Mouse (Mus musculus) adrenal gland, postnatal 25 days (tissue): ENCODE results near the gene Slc39a11. TPM values are rescaled to one million over a fixed set of nuclear protein-coding genes. Genes with fewer than 3 reads are reported as not detected.

Experiments used
- DNase-seq: peaks from one replicate; pipeline ENCODE4 v3.0.0; 2021; ENCODE audit warnings: mixed read lengths
- total RNA-seq: library from RNA; stranded (reverse); gene quantifications from 2 replicates; pipeline ENCODE4 v1.2.3, GENCODE M21; 2021

Gene Slc39a11
- total RNA-seq, 1 experiment from 2014 or later: 26.3 TPM

DNA sequence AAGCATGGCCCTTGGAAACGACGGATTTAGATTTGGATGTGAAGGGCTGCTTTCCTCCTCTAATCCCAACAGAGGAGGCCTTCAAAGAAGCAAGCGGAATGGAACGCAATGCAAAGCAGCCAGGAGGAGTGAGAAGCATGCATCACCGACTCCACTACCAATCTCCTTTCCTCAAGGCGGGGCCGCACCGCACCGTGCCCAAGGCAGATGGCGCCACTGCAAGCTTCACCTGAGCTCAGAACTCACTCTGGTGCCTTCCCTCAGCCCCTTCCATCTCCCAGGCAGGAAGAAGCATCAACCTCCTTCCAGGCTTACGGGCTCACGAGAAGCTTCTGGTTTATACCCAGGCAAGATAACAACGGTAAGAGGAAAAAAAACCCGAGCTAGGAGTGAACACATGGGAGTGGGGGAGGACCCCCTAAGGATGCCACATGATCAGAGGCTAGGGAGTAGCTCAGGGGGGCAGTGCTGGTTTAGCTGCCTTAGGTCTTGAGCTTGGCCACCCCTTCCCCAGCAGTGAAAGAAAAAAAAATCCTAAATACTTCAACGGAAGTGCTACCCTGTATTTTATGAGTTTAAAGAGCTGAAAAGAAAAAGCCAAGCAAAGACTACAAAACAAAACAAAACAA lies 191.2 kb downstream of the Slc39a11 start:
- DNase-seq: no peak

DNA sequence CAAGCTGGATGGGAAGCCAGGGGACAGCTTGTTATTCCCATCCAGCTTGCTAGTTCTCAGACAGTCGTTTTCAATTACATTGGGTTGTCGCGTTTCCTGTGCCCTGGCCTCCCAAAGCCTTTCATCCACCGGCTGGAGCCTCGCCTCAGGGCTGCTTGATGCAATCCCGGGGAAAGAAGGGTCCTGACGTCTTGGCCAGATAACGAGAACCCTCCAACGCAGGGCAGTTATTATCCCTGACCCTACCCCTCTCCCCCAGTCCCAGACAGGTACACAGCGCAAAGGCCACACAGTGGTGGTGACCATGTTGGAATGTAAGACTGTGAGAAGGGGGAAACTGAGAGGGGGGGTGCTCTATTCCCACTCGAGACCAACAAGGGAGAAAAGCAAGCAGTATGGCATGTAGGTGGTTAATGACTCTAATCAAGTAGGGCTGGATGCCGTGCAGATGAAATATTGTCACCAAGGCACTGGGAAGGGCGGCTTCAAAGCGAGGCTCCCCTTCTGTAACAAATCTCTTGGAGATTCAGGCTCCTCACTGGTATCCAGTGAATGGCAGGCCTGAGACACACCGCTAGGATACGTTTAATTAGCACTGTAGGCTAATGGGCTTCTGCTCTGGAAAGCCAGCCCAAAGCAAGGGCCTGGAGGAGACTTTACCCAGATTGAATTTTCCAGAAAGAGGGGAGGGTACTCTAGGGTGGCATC lies 196.9 kb downstream of the Slc39a11 start:
- DNase-seq: no peak

DNA sequence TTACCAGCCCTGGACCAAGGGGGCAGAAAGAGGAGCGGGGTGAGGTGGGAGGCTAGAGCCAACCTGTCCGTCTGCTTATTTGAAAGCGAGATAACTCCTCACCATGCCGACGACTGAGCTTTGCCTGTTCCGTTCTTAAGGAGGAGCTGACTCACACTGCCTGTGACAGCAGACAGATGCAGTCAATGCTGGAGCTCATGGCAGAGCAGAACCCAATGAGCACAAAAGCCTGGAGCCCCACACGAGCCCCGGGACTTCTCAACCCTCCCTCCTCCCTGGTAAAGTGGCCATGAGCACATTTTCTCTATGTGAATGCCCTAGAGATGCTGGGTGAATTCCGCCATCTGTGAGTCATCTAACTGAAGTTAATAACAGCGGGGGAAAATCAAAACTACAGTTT lies 198.6 kb downstream of the Slc39a11 start:
- no peak for DNase-seq

DNA sequence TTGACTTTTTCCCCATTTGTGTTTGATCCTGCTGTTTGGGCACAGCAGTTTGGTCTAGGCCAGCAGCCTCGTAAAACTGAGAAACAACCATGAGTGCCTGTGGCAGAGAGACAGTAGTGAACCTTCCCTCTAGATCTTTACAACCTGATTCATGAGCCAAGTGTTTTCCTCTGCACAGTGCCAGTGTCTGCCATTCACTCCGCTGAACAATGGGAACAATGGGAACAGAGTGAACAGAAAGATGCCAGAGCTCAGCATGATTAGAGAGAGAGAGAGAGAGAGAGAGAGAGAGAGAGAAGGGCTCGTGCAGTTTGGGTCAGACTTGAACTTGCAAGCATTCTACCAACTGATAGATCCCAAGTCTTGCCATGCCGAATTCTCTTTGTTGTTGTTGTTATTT lies 199.2 kb downstream of the Slc39a11 start:
- DNase-seq: no peak

DNA sequence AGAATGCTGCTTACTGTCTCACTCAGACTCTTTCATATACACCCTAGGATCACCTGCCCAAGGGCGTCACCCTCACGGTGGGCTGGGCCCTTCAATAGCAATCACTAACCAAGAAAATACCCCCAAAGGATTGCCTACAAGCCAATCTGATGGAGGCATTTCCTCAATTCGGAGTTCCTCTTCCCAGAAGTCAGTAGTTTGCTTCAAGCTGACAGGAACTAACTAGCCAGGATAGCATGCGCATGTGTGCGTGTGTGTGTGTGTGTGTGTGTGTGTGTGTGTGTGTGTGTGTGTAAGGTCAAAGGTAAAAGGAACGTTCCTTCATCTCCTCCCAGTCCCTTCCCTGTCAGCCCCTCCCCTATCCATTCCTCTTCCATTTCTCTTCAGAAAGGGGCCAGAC lies 199.9 kb downstream of the Slc39a11 start:
- DNase-seq: no peak

DNA sequence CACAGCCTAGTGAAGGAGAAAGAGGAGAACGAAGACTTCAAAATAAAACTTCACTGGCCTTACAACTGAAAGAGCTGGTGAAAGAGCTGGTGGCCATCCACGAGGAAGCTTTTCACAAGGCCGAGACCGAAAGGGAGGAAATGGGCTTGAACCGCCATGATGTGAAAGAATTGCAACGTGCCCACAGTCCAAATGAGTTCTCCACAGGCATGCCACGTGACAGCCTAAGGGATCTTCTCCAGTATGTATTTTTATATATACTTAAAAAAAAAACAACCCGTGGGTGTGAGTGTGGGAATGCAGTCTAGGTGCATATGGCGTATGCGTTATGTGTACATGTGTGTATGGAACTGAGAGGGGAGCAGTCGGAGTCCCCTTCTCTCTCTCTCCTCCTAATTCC lies 207.8 kb downstream of the Slc39a11 start:
- no peak for DNase-seq

DNA sequence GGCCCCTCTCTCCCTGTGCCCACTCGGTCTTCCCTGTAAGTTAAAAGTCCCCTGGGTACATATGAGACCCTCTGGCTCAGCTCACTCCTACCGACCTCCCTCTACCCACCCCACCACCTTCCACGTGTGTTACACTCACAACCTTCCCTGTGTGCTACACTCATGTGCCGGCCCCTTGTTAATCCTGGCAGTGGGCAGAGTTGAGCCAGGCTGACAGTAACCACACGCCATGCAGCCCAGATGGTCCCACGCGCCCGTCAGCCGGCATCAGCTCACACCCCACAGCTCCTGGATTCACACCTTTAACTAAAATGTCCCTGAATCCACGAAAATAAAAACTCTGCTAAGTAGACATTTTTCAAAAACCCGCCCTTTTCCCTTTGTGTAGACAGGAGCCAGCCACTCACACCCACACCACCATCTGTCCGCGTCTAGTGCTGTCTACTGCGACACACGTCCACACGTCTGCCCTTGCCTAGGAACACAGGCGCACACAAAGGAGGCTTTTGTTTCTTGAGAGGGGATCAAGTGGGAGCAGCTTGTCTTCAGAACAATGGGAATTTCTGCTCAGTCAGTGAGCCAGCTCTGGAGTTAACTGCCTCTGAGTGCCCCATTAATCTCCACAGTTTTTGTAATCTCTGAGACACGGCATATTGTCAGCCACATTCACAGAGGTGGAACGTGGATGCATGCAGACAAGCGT lies 210.4 kb downstream of the Slc39a11 start:
- no peak for DNase-seq

DNA sequence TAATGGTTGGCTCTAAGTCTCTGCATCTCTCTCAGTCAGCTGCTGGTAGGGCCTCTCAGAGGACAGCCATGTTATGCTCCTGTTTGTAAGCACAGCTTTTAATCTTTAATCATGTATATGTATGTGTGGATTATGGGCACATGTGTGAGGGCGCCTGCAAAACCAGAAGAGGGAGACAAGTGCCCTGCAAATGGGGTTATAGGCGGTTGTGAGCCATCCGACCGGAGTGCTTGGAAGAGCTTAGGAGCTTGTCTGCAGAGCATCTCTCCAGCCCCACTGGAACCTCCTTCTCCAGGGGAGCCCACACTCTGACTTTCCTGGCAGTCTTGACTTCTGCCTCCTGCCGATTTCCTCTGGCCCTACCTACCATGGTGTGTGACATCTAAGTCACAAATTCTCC lies 211.0 kb downstream of the Slc39a11 start:
- no peak for DNase-seq

DNA sequence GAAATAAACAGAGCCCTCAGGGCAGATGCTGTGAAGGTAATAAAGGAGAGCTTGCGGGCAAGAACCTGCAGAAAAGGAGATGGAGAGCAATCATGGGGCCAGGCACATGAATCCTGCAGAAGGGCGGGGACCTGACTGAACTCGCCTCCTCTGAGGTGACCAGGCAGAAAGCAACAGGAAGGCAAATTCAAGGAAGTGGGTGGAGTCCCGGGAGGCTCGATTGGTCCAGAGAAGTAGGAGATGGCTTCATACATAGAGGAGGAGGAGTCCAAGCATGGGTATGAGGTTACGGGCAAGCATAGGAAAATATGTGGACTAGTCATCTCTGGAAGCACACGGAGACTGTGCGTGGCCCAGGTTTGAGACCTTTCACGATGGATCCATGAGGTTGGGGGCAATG lies 212.5 kb downstream of the Slc39a11 start:
- no peak for DNase-seq

DNA sequence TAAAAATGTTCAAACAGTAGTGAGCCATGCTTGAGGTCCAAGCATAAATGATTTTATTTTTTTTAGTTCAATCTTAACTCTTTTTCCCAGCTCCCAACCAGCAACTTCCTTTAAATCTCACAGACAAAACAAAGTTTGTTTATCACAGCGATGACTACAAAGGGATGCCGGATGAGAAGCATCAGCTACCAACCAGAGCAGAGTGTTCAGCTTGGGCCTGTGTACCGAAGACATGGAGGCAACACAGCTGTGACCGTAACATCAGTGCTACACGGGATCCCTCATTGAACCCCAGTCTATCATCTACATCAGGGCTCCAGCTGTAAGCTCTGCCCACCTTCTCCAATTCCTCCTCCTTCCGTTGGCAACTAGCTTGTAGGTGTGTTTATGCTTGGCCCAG lies 213.6 kb downstream of the Slc39a11 start:
- DNase-seq: no peak

DNA sequence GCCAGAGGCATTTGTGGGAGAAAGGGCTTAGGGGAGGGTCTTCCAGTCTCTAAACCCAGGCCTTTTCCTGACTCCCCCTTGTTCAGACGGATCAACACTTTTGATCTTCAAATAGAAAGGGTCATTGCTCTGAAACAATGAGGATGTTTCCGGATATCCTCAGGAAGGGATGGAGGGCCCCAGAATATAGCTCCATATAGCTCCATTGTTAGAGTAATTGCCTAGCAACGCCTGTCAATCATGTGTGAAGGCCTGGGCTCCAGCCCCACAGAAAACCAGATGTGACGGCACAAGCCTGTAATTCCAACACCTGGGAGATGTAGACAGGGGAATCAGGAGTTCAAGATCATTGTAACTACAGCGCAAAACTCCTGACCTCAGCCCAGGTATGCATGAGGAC lies 214.2 kb downstream of the Slc39a11 start:
- DNase-seq: no peak

DNA sequence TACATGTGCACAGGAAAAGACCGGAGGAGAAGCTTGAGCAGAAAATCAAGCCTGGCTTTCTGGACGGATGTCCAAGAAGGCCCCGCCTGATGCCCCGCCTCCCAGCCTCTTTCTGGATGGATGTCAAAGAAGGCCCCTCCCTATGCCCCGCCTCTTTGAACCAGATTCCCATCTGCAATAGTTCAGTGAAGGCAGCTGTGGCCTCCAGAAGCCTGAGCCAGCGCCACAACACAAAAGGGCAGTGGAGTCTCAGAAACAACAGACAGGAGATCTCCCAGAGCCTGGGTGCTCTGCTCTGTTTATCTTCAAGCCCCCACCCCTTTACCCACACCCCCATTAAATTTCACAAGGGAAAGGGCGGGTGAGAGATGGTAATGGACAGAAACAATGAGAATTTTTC lies 218.7 kb downstream of the Slc39a11 start:
- no peak for DNase-seq

DNA sequence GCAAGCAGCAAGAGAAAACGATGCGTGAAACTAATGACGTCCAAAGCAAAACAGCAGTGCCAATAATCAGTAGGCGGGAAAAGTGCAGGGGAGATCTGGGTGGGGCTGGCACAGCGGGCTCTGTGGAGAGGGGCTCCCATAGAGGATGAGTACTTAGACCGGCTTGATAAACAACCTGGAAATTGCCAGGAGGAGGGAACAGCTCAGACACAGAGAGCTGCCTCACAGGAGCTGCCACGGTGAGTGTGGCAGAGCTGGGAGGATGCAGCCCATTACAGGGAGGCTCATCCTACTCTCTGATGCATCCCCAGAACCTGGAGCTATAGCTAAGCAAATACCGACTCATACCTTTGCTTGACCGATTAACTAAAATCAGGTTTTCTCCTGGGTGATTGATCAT lies 224.0 kb downstream of the Slc39a11 start:
- DNase-seq: no peak

DNA sequence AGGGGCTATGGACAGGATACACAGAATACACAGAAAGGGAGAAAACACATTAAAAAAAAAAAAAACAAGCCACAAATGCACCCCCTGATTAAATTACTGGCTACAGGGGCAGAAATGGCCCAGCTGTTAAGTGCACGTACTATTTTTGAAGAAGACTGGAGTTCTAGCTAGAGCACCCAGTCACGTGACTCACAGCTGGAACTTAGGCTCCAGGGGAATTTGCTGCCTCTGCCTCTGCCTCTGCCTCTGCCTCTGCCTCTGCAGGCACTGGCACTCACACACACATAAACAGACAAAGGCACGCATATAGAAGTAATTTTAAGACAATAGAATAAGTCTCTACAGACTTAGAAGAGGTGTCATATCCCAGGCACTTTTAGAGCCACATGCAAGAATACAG lies 224.4 kb downstream of the Slc39a11 start:
- DNase-seq: no peak

DNA sequence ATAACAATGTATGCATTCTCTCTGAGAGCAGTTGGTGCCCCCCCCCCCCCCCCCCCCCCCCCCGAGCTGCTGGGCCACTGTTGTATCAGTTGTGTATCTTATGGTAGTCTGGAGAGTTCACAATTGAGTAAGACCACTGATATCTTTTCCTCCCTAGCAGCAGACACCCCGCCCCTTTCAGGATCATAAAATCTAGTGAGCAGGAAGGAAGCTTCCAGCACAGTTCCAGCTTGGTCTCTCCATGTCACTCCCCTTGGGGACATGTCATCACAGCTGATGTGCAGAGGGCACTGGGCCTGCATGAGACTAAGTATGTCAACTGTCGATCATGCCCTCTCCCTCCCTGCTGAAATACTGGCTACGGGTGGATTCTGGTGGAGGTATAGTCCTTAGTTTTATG lies 225.1 kb downstream of the Slc39a11 start:
- no peak for DNase-seq

DNA sequence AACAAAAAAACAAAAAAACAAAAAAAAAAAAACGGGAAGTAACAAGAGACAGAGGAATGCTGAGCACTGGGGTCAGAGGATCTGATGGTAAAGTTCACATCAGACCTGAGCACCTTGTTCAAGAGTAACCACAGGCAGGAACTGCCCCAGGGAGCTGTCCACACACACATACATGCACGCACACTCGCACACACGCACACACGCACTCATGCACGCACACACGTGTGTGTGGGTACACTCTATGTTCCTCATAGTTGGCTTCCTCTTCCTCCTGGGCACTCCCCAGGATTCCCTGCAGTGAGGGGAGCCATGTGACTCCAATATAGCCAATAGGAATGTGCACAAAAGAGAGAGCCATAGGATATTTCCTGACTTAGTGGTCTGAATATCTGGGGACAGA lies 227.3 kb downstream of the Slc39a11 start:
- DNase-seq: no peak

DNA sequence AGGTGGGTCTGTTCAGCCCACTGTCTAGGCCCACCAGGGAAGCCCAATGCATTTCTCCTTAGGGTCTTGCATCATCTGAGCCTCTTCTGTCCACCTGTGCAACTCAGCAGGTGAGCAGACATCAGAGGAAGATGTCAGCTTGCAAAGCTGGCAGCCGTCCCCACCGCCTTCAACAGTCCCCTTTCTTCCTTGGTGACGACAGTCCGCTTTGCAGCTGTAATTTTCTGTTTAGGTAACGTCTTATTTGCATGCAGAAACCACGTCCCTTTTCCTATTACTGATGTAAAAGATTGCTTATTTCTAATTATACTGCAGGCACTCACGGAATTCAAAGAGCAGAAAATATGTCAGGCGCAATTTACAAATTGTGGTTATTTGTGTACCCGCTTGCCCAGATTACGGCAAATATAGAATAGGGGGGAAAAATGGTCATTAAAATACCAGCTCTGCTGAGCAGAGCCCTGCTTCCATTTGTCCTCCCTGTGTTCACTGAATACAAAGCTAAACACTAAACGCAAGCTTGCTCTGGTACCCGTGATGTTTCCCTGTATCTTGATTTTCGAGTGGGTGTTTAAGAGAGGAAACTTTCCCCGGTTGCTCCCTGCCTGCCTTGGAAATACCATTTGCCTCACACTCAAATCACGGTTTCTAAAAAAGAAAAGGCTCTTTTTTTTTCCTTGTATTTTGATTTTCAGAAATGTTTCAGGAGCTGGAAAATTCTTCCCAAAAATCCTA lies 230.8 kb downstream of the Slc39a11 start:
- DNase-seq: no peak

DNA sequence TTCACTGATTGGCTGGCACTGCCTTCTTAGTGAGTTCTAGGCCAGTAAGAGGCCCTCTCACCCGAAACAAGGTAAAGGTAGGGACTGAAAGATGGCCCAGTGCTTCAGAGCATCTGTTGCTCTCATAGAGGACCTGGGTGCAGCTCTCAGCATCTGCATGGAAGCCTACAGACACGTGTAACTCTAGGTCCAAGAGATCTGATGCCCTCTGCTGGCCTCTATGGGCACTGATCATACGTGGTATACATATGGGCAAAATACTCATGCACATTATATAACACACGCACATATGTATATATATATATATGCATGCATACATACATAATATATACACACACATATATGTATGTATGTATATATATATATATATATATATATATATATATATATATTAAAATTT lies 231.9 kb downstream of the Slc39a11 start:
- DNase-seq: no peak

DNA sequence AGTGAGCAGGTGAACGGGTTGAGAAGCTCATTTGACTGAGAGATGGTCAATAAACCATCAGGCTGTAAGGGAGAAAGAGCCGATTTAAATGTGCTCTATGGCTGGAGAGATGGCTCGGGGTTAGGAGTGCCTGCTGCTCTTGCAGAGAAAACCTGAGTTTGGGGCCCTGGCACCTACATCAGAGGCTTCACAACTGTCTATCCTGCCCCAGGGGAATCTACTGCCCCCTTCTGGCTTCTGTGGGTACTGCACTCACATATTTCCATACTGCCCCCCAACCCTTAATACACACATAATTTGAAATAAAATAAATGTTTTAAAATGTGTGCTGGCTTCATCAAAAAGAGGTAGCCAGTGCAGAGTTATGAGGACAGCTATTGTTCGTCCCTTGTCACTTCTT lies 237.3 kb downstream of the Slc39a11 start:
- no peak for DNase-seq

DNA sequence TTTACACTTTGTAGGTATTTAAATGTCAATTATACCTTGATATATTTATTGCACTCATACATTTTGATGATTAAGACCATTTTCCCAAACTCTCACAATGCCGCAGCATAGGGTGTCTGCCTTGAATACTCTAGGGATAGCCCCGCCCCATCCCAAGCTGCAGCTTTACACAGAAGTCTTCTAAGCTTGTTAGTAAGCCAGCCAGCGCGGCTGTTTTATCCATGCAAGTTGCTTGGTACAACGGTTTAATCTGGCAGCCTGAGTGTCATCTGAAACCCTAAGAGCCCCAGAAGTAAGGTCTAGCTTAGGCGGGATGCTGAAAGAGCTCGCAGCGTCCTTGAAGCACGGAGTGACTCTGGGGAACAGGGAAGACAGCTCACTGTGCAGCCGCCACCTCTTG lies 238.1 kb downstream of the Slc39a11 start:
- no peak for DNase-seq

DNA sequence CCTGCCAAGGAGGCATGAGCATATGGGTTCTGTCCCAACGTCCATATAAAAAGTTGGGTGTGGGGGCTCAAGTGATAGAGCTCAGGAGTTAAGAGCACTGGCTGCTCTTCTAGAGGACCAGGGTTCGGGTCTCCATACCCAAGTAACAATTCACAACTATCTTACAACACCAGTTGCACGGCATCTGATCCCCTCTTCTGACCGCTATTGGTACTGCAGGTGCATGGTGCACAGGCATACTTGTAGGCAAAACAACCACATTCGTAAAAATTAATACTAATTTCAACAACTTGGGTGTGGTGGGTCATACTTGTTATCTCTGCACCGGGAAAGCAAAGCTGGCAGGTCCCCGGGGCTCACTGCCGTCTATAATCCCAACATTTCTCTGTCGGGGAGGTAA lies 240.8 kb downstream of the Slc39a11 start:
- DNase-seq: no peak

DNA sequence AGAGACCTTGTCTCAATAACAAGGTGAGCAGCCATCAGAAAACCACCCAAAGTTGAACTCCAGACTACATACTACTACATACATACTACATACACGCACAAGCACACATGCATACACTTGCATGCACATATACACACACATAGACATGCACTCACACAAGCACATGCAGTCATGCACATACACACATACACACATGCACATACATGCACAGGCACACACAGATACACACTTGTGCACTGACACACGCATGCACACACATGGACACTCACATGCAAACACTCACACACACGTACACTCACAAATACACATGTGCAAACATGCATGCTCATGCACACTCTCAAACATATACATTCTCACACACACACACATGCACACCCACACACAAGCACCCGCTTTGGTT lies 242.4 kb downstream of the Slc39a11 start:
- DNase-seq: no peak

DNA sequence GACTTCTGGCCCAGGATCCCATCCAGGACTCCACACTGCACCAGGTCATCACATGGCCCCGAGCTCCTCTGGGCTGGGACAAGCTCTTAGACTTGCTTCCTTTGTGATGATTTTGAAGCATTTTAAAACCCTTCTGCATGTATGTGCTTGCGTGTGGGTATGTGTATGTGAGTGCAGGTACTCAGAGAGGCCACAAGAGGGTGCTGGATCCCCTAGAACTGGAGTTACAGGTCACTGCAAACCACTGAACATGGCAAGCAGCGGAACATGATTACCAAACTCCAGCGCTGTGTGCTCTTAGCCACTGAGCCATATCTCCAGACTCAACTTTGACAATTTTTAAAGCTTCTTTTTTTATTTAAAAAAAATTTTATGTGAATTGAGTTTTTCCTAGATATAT lies 249.0 kb downstream of the Slc39a11 start:
- DNase-seq: no peak
